Mouse (Mus musculus) lung, adult 2 months (tissue): Measurements from ENCODE around the gene Wdr89.

Experiments used
- CTCF ChIP-seq: fragments of 200-500 bp; IDR thresholded peaks from 2 replicates; pipeline ENCODE4 v1.5.1; 2011; ENCODE audit warnings: mild to moderate bottlenecking, low read length, control low read depth; ENCODE audit not compliant: insufficient read depth
- POLR2A ChIP-seq: fragments of 200-500 bp; IDR thresholded peaks from 2 replicates; pipeline ENCODE4 v1.6.1; 2011; ENCODE audit warnings: low read depth, mild to moderate bottlenecking, control low read depth, low read length, borderline replicate concordance; ENCODE audit errors: extremely low read depth

DNA sequence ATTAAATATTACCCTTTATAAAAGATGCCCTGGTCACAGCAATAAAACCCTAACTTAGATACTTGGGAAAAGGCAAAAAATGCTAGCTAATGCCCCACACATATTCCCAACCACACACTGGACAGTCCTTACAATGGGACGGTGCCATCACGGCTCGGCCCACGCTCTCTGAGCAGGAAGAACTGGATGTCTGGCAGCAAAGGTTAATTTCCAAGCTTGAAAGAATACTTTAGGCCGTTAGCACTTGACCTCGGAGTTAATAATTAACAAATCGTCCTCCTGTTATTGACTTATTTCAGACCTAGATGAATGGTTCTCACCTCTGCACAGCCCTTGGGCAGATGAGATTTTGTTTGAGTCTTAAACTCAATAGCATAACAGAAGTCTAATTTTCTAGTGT is 37.3 kb upstream of the Wdr89 start:
- TF ChIP-seq POLR2A, result no peak
- no peak for TF ChIP-seq CTCF
